Mouse (Mus musculus): ENCODE data around the gene Daam1. TPM values are rescaled to one million over a fixed set of nuclear protein-coding genes. Genes with fewer than 3 reads are reported as not detected.

The Daam1 gene
- polyA plus RNA-seq, 2 experiments: 10.5 to 13.3 TPM

GRCm38 (mm10) chr12:71892996-71893605 is 62.2 kb downstream of the Daam1 start:
- DNase-seq (ENCODE audit: low read depth in 3 of 3, low spot score in 3 of 3): no peak
- Histone ChIP-seq H3K4me1 (replicated peaks; ENCODE audit: control insufficient read depth in 2 of 2, insufficient read depth in 2 of 2, low read length in 1 of 2) (peaks cover 0 to 21% of the 10 kb centered on the region in 2 experiments; a peak in 3 of 4 replicates), H3K27me3 (ENCODE audit: control insufficient read depth, insufficient read depth, low read length) (no peaks in the 10 kb centered on the region), H3K9me3 (ENCODE audit: control insufficient read depth, low read length) (no peaks in the 10 kb centered on the region), H3K4me3 (ENCODE audit: insufficient read depth in 1 of 2, low read depth in 2 of 2, low read length in 2 of 2) (no peak overlapping the region), H3K27ac (no peak overlapping the region), H3K4me2 (ENCODE audit: low read depth) (no peak overlapping the region), H3K9ac (replicated peaks) (no peak overlapping the region), H3K36me3 (replicated peaks; ENCODE audit: control insufficient read depth, insufficient read depth, low read depth) (peaks cover 10% of the 10 kb centered on the region)
- ATAC-seq (ENCODE audit: insufficient read depth): no peak; the same call in 1 of the 2 replicates
- TF ChIP-seq EP300 (IDR thresholded peaks at IDR 0.05; ENCODE audit: low read depth): no peak
- TF ChIP-seq CTCF (IDR thresholded peaks at IDR 0.05; ENCODE audit: low read depth): no peak
- WGBS (ENCODE audit: insufficient replicate concordance): 41% methylated on average over 9 of the region's 9 CpGs

- Histone ChIP-seq H3K4me1 (replicated peaks; ENCODE audit: control insufficient read depth in 2 of 2, insufficient read depth in 2 of 2, low read length in 1 of 2) (peaks cover 0 to 1% of the 10 kb centered on the region in 2 experiments; a peak in 2 of 4 replicates), H3K4me2 (ENCODE audit: low read depth) (no peak overlapping the region), H3K9me3 (ENCODE audit: control insufficient read depth, low read length) (no peaks in the 10 kb centered on the region), H3K4me3 (ENCODE audit: insufficient read depth in 1 of 2, low read depth in 2 of 2, low read length in 2 of 2) (no peak overlapping the region), H3K27me3 (ENCODE audit: control insufficient read depth, insufficient read depth, low read length) (no peaks in the 10 kb centered on the region), H3K36me3 (replicated peaks; ENCODE audit: control insufficient read depth, insufficient read depth, low read depth) (peaks cover 16% of the 10 kb centered on the region), H3K9ac (replicated peaks) (no peak overlapping the region), H3K27ac (no peak overlapping the region)
- 77% methylated on average over 5 of the region's 5 CpGs for whole genome bisulfite sequencing (ENCODE audit: insufficient replicate concordance)
- ATAC-seq (ENCODE audit: insufficient read depth) (no peak), DNase-seq (ENCODE audit: low read depth in 3 of 3, low spot score in 3 of 3) (no peak)
- TF ChIP-seq CTCF (IDR thresholded peaks at IDR 0.05; ENCODE audit: low read depth) (no peak), EP300 (IDR thresholded peaks at IDR 0.05; ENCODE audit: low read depth) (no peak)
Measured at GRCm38 (mm10) chr12:71898231-71898630, 67.4 kb downstream of the Daam1 start.

- no peak for DNase-seq (ENCODE audit: low read depth in 3 of 3, low spot score in 3 of 3)
- H3K27ac ChIP-seq: no peak overlapping the region
- H3K27me3 ChIP-seq (ENCODE audit: control insufficient read depth, insufficient read depth, low read length): no peaks in the 10 kb centered on the region
- no peaks in the 10 kb centered on the region for H3K9me3 ChIP-seq (ENCODE audit: control insufficient read depth, low read length)
- WGBS (ENCODE audit: insufficient replicate concordance): 83% methylated on average over 7 of the region's 7 CpGs
- no peak for ATAC-seq (ENCODE audit: insufficient read depth)
- H3K4me1 ChIP-seq (replicated peaks; ENCODE audit: control insufficient read depth in 2 of 2, insufficient read depth in 2 of 2, low read length in 1 of 2): peaks cover 0 to 2% of the 10 kb centered on the region in 2 experiments; a peak in 2 of 4 replicates
- TF ChIP-seq CTCF (IDR thresholded peaks at IDR 0.05; ENCODE audit: low read depth) (no peak), EP300 (IDR thresholded peaks at IDR 0.05; ENCODE audit: low read depth) (no peak)
- no peak overlapping the region for H3K4me2 ChIP-seq (ENCODE audit: low read depth)
- no peak overlapping the region for H3K4me3 ChIP-seq (ENCODE audit: insufficient read depth in 1 of 2, low read depth in 2 of 2, low read length in 2 of 2)
- H3K9ac ChIP-seq (replicated peaks): no peak overlapping the region
- peaks cover 16% of the 10 kb centered on the region for H3K36me3 ChIP-seq (replicated peaks; ENCODE audit: control insufficient read depth, insufficient read depth, low read depth)
Measured at GRCm38 (mm10) chr12:71898666-71899520, 68.0 kb downstream of the Daam1 start.

GRCm38 (mm10) chr12:71899566-71899965 is 68.7 kb downstream of the Daam1 start:
- ATAC-seq (ENCODE audit: insufficient read depth) (no peak), DNase-seq (ENCODE audit: low read depth in 3 of 3, low spot score in 3 of 3) (no peak)
- no peak overlapping the region for H3K27ac ChIP-seq
- peaks cover 16% of the 10 kb centered on the region for H3K36me3 ChIP-seq (replicated peaks; ENCODE audit: control insufficient read depth, insufficient read depth, low read depth)
- no peak for TF ChIP-seq CTCF (IDR thresholded peaks at IDR 0.05; ENCODE audit: low read depth)
- no peak for TF ChIP-seq EP300 (IDR thresholded peaks at IDR 0.05; ENCODE audit: low read depth)
- no peaks in the 10 kb centered on the region for H3K9me3 ChIP-seq (ENCODE audit: control insufficient read depth, low read length)
- no peak overlapping the region for H3K4me2 ChIP-seq (ENCODE audit: low read depth)
- peaks cover 5 to 8% of the 10 kb centered on the region in 2 experiments for H3K4me1 ChIP-seq (replicated peaks; ENCODE audit: control insufficient read depth in 2 of 2, insufficient read depth in 2 of 2, low read length in 1 of 2)
- 44% methylated on average over 4 of the region's 4 CpGs for WGBS (ENCODE audit: insufficient replicate concordance)
- no peaks in the 10 kb centered on the region for H3K27me3 ChIP-seq (ENCODE audit: control insufficient read depth, insufficient read depth, low read length)
- H3K9ac ChIP-seq (replicated peaks): no peak overlapping the region
- no peak overlapping the region for H3K4me3 ChIP-seq (ENCODE audit: insufficient read depth in 1 of 2, low read depth in 2 of 2, low read length in 2 of 2)

- ATAC-seq (ENCODE audit: insufficient read depth) (no peak), DNase-seq (ENCODE audit: low read depth in 3 of 3, low spot score in 3 of 3) (no peak)
- no peak for TF ChIP-seq EP300 (IDR thresholded peaks at IDR 0.05; ENCODE audit: low read depth)
- TF ChIP-seq CTCF (IDR thresholded peaks at IDR 0.05; ENCODE audit: low read depth): no peak
- H3K4me3 ChIP-seq (ENCODE audit: insufficient read depth in 1 of 2, low read depth in 2 of 2, low read length in 2 of 2): no peak overlapping the region
- H3K9me3 ChIP-seq (ENCODE audit: control insufficient read depth, low read length): no peaks in the 10 kb centered on the region
- no peaks in the 10 kb centered on the region for H3K27me3 ChIP-seq (ENCODE audit: control insufficient read depth, insufficient read depth, low read length)
- no peak overlapping the region for H3K9ac ChIP-seq (replicated peaks)
- no peak overlapping the region for H3K27ac ChIP-seq
- H3K36me3 ChIP-seq (replicated peaks; ENCODE audit: control insufficient read depth, insufficient read depth, low read depth): peaks cover 15% of the 10 kb centered on the region
- WGBS (ENCODE audit: insufficient replicate concordance): 84% methylated on average over 7 of the region's 7 CpGs
- H3K4me1 ChIP-seq (replicated peaks; ENCODE audit: control insufficient read depth in 2 of 2, insufficient read depth in 2 of 2, low read length in 1 of 2): peaks cover 9 to 12% of the 10 kb centered on the region in 2 experiments
- H3K4me2 ChIP-seq (ENCODE audit: low read depth): no peak overlapping the region
Measured at GRCm38 (mm10) chr12:71901211-71901610, 70.3 kb downstream of the Daam1 start.

All from liver, embryonic 14.5 days (tissue).